Mouse (Mus musculus) forebrain, embryonic 12.5 days (tissue): ENCODE data around the gene Hadha. TPM values are rescaled to one million over a fixed set of nuclear protein-coding genes. Genes with fewer than 3 reads are reported as not detected.
A peak's percentile ranks its signal among the peaks of the same experiment; 100 is the strongest.

Source experiments
- ATAC-seq: fragments of 200-750 bp; cut with Nextera tagmentation; 2 replicates; pipeline ENCODE4 v1.8.0; 2017; ENCODE audit warnings: moderate TSS enrichment; ENCODE audit not compliant: low FRiP score
- H3K27ac ChIP-seq: fragments of 300-500 bp; sonication (generic); 2 replicates; pipeline ENCODE4 v1.5.1; 2016; ENCODE audit warnings: mild to moderate bottlenecking
- H3K27me3 ChIP-seq: fragments of 300-500 bp; sonication (generic); 2 replicates; pipeline ENCODE4 v1.6.1; 2016; ENCODE audit warnings: mild to moderate bottlenecking
- H3K36me3 ChIP-seq: fragments of 300-500 bp; sonication (generic); replicated peaks from 2 replicates; pipeline ENCODE4 v1.6.1; 2016; ENCODE audit warnings: mild to moderate bottlenecking
- H3K4me1 ChIP-seq: fragments of 300-500 bp; sonication (generic); 2 replicates; pipeline ENCODE4 v1.6.1; 2016
- H3K4me2 ChIP-seq: fragments of 300-500 bp; sonication (generic); 2 replicates; pipeline ENCODE4 v1.6.1; 2016; ENCODE audit warnings: mild to moderate bottlenecking, moderate library complexity
- H3K4me3 ChIP-seq: fragments of 300-500 bp; sonication (generic); replicated peaks from 2 replicates; pipeline ENCODE4 v1.5.1; 2016; ENCODE audit warnings: mild to moderate bottlenecking
- H3K9ac ChIP-seq: fragments of 300-500 bp; sonication (generic); 2 replicates; pipeline ENCODE4 v1.6.1; 2016; ENCODE audit warnings: mild to moderate bottlenecking
- H3K9me3 ChIP-seq: fragments of 300-500 bp; sonication (generic); 2 replicates; pipeline ENCODE4 v1.6.1; 2016
- WGBS: fragments of 180-500 bp; shearing (Covaris S2); methylation state at CpG from one replicate; pipeline ENCODE4 v1.1.7; 2016; 5-methylcytosine and 5-hydroxymethylcytosine counted together
- polyA plus RNA-seq: library from polyadenylated mRNA; unstranded; fragments of >200 nt; fragmentation: Nextera tagmentation; extraction: Ambion mirVana; gene quantifications from 2 replicates; pipeline ENCODE4 v1.2.1, GENCODE M21; 2016

Hadha gene
- 86.8 and 94.8 TPM in 2 replicates for polyA plus RNA-seq

GRCm38 (mm10) chr5:30154474-30155394 is at the start of gene Hadha, which contains the start of gene Hadhb:
Hadha (minus strand) TSS chr5:30155162.
Hadhb (plus strand) TSS chr5:30155248.
- no peaks in the 10 kb centered on the region for H3K27me3 ChIP-seq
- H3K4me3 ChIP-seq, result peak within 1 kb of the TSS; percentile 90
- no peaks in the 10 kb centered on the region for H3K36me3 ChIP-seq
- H3K27ac ChIP-seq, result peak within 1 kb of the TSS; percentile 78
- WGBS, result under 1% methylated on average over 53 of the region's 53 CpGs
- H3K4me1 ChIP-seq, result peaks cover 21% of the 10 kb centered on the region
- ATAC-seq, result peak; percentile 90
- H3K9ac ChIP-seq, result peak within 1 kb of the TSS; percentile 87
- peak within 1 kb of the TSS; percentile 72 for H3K4me2 ChIP-seq
- H3K9me3 ChIP-seq, result no peaks in the 10 kb centered on the region

DNA sequence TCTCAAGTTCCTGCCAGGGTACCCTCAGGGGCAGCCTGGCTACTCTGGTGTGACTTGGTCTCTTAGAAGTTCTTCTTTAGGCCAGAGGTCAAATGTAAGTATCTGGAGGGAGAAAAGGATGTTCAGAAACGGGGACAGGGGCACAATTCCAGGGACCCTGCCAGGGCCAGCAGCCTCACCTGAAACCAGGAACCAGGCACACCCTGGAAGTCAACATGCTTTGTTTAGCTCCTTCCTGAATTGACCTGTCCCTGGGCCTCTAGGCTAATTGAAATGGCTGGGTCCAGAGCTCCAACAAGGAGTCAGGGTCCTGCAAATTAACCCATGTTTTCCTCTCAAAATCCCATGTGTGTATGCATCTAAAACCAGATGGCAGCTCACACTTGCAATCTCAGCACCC is 49.5 kb upstream of the Hadha start:
- 73% methylated on average over 1 of the region's 1 CpGs for WGBS
- no peak for ATAC-seq
- no peaks in the 10 kb centered on the region for H3K9me3 ChIP-seq

GRCm38 (mm10) chr5:30203216-30203885 is 48.4 kb upstream of the Hadha start:
- H3K27ac ChIP-seq, result no peak overlapping the region
- 83% methylated on average over 10 of the region's 10 CpGs for WGBS
- H3K36me3 ChIP-seq, result no peaks in the 10 kb centered on the region
- H3K9ac ChIP-seq, result no peak overlapping the region
- no peaks in the 10 kb centered on the region for H3K9me3 ChIP-seq
- no peaks in the 10 kb centered on the region for H3K4me1 ChIP-seq
- H3K4me3 ChIP-seq, result no peak overlapping the region
- ATAC-seq, result no peak
- H3K4me2 ChIP-seq, result no peak overlapping the region
- H3K27me3 ChIP-seq, result no peaks in the 10 kb centered on the region

More for the DNA sequence above, 49.5 kb upstream of the Hadha start:
- Histone ChIP-seq H3K27ac (no peak overlapping the region), H3K27me3 (no peaks in the 10 kb centered on the region), H3K36me3 (no peaks in the 10 kb centered on the region), H3K4me1 (no peaks in the 10 kb centered on the region), H3K4me3 (no peak overlapping the region), H3K9ac (no peak overlapping the region), H3K4me2 (no peak overlapping the region)

- WGBS, result 85% methylated on average over 7 of the region's 7 CpGs
- no peaks in the 10 kb centered on the region for H3K27me3 ChIP-seq
- H3K27ac ChIP-seq, result no peak overlapping the region
- ATAC-seq, result no peak
- H3K9ac ChIP-seq, result no peak overlapping the region
- no peak overlapping the region for H3K4me3 ChIP-seq
- H3K4me1 ChIP-seq, result no peaks in the 10 kb centered on the region
- H3K4me2 ChIP-seq, result no peak overlapping the region
- no peaks in the 10 kb centered on the region for H3K36me3 ChIP-seq
- H3K9me3 ChIP-seq, result no peaks in the 10 kb centered on the region
Measured at GRCm38 (mm10) chr5:30202221-30202620, 47.3 kb upstream of the Hadha start.

GRCm38 (mm10) chr5:30201521-30201920 is 46.6 kb upstream of the Hadha start:
- 55% methylated on average over 5 of the region's 5 CpGs for WGBS
- no peak for ATAC-seq

GRCm38 (mm10) chr5:30198257-30198656 is 43.3 kb upstream of the Hadha start:
- no peaks in the 10 kb centered on the region for H3K4me1 ChIP-seq
- ATAC-seq, result no peak
- no peaks in the 10 kb centered on the region for H3K9me3 ChIP-seq
- no peak overlapping the region for H3K27ac ChIP-seq
- WGBS, result 79% methylated on average over 7 of the region's 7 CpGs
- no peak overlapping the region for H3K4me2 ChIP-seq
- no peaks in the 10 kb centered on the region for H3K27me3 ChIP-seq
- no peak overlapping the region for H3K9ac ChIP-seq
- no peaks in the 10 kb centered on the region for H3K36me3 ChIP-seq
- H3K4me3 ChIP-seq, result no peak overlapping the region

More at GRCm38 (mm10) chr5:30201521-30201920, 46.6 kb upstream of the Hadha start:
- H3K4me2 ChIP-seq, result no peak overlapping the region
- H3K27ac ChIP-seq, result no peak overlapping the region
- no peaks in the 10 kb centered on the region for H3K27me3 ChIP-seq
- H3K36me3 ChIP-seq, result no peaks in the 10 kb centered on the region
- H3K9ac ChIP-seq, result no peak overlapping the region
- no peaks in the 10 kb centered on the region for H3K4me1 ChIP-seq
- no peaks in the 10 kb centered on the region for H3K9me3 ChIP-seq
- H3K4me3 ChIP-seq, result no peak overlapping the region

DNA sequence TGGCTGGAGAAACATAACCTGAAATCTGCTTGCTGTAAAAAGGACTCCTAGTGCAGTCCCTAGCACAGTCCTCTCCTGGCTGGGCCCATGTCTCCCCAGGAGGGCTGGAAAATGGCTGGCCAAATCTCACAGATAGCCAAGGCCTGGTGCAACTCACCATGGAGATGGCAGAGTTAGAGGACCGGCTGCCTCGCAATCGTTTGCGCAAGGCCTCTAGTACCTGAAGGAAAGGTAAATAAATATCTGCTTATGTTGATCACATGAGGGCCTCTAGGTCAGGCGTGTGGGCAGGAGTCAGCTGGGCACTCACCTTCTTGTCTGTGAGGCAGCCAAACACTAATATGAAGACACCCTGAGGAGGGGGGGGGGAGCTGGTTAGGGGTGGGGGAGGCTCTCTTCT is 40.4 kb upstream of the Hadha start:
- no peaks in the 10 kb centered on the region for H3K4me1 ChIP-seq
- WGBS, result 92% methylated on average over 5 of the region's 5 CpGs
- H3K4me2 ChIP-seq, result no peak overlapping the region
- no peaks in the 10 kb centered on the region for H3K9me3 ChIP-seq
- no peak overlapping the region for H3K4me3 ChIP-seq
- H3K27ac ChIP-seq, result no peak overlapping the region
- no peak overlapping the region for H3K9ac ChIP-seq
- no peaks in the 10 kb centered on the region for H3K36me3 ChIP-seq
- no peaks in the 10 kb centered on the region for H3K27me3 ChIP-seq
- no peak for ATAC-seq

DNA sequence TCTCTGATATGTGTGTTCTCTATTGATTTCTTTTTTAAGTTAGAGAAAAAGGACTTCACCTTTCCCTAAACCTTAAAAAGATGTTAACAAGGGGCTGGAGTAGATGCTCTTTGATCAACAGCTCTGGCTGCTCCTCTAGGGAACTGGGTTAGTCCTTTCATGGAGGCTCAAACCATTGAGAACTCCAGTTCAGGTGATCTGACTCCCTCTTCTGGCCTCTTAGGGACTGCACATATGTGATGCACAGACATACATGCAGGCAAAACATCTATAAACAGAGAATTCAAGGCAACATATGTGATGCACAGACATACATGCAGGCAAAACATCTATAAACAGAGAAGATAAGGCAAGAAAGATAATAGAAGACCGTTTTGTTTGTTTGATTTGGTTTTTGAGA is 37.5 kb upstream of the Hadha start:
- WGBS, result 78% methylated on average over 1 of the region's 1 CpGs
- Histone ChIP-seq H3K27me3 (no peaks in the 10 kb centered on the region), H3K4me2 (no peak overlapping the region), H3K9ac (no peak overlapping the region), H3K4me1 (no peaks in the 10 kb centered on the region), H3K36me3 (peaks cover 15% of the 10 kb centered on the region), H3K9me3 (no peaks in the 10 kb centered on the region), H3K4me3 (no peak overlapping the region), H3K27ac (no peak overlapping the region)
- ATAC-seq, result no peak

- no peak overlapping the region for H3K4me2 ChIP-seq
- H3K36me3 ChIP-seq, result peaks cover 38% of the 10 kb centered on the region
- H3K27ac ChIP-seq, result no peak overlapping the region
- no peak overlapping the region for H3K9ac ChIP-seq
- H3K4me1 ChIP-seq, result no peaks in the 10 kb centered on the region
- H3K9me3 ChIP-seq, result no peaks in the 10 kb centered on the region
- ATAC-seq, result no peak
- H3K4me3 ChIP-seq, result no peak overlapping the region
- WGBS, result 95% methylated on average over 12 of the region's 12 CpGs
- no peaks in the 10 kb centered on the region for H3K27me3 ChIP-seq
Measured at GRCm38 (mm10) chr5:30187687-30188485, 32.9 kb upstream of the Hadha start.

DNA sequence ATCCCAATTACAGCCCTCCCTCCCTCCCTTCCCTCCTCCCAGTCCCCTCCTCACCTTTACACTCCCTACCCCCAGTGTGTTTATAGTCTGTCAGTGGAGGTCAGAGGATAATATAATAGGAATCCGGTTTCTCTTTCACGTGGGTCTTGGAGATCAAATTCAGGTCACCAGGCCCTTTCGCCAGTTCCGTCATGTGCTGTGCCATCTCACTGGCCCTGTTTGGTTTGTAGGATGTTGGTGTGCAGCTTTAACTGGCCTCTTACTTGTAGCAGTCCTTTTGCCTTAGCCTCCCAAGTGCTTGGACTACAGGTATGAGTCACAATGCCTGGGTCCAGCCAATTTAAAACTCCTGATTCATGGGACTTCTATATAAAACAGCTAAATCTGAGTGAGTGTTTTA is 20.8 kb upstream of the Hadha start:
- no peak overlapping the region for H3K9ac ChIP-seq
- no peaks in the 10 kb centered on the region for H3K4me1 ChIP-seq
- H3K36me3 ChIP-seq, result peaks cover 61% of the 10 kb centered on the region
- H3K27ac ChIP-seq, result no peak overlapping the region
- H3K4me3 ChIP-seq, result no peak overlapping the region
- H3K9me3 ChIP-seq, result no peaks in the 10 kb centered on the region
- H3K27me3 ChIP-seq, result no peaks in the 10 kb centered on the region
- no peak overlapping the region for H3K4me2 ChIP-seq
- WGBS, result 75% methylated on average over 4 of the region's 4 CpGs
- ATAC-seq, result no peak

GRCm38 (mm10) chr5:30172931-30173692 is 18.1 kb upstream of the Hadha start:
- Histone ChIP-seq H3K4me3 (no peak overlapping the region), H3K4me1 (no peaks in the 10 kb centered on the region), H3K9ac (no peak overlapping the region), H3K4me2 (no peak overlapping the region), H3K27ac (no peak overlapping the region), H3K36me3 (peaks cover 72% of the 10 kb centered on the region), H3K9me3 (no peaks in the 10 kb centered on the region), H3K27me3 (no peaks in the 10 kb centered on the region)
- no peak for ATAC-seq
- WGBS, result 48% methylated on average over 20 of the region's 20 CpGs
